Mouse (Mus musculus): ENCODE measurements around the gene Iscu.
"Not testable (repeated sequence)": the region's sequence is repeated elsewhere in the genome, so short reads cannot be mapped to it uniquely, and the experiment has no call there.

Iscu gene

DNA sequence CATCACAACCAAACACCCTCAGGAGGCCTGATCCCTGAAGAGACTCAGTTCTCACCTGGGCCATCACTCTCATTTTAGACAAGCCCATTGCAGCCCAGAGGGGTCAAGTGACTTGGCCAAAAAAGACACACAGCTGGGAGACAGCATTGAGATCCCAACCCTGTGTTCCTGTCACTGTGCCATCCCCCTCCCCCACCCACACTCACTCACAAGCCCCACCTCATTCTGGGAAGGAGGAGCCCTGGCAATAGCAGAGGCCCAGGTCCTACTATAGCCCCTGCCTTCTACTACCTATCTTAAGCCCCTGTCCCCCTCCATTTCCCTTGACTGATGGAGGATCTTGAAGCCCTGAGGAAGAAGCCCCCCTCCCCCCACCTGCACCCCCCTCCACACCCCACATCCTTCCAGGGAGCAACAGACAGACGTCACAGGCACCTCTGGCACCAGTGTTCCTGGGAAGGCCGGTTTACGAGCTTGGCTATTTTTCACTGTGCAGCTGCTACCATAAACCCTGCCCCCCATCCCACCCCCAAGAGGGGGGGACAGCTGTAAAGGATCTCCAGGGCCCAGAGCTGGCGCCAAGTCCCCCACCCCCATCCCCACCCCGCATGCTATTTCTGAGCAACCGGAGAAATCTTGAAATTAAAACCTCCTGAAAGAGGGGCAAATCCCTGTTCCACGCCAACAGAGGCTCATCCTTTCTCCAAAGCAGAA, 16.7 kb downstream of the Iscu start:
- no peak for DNase-seq (ENCODE audit: low spot score)

GRCm38 (mm10) chr5:113790453-113791196, 18.1 kb downstream of the Iscu start:
- DNase-seq (ENCODE audit: low spot score) = no peak

DNA sequence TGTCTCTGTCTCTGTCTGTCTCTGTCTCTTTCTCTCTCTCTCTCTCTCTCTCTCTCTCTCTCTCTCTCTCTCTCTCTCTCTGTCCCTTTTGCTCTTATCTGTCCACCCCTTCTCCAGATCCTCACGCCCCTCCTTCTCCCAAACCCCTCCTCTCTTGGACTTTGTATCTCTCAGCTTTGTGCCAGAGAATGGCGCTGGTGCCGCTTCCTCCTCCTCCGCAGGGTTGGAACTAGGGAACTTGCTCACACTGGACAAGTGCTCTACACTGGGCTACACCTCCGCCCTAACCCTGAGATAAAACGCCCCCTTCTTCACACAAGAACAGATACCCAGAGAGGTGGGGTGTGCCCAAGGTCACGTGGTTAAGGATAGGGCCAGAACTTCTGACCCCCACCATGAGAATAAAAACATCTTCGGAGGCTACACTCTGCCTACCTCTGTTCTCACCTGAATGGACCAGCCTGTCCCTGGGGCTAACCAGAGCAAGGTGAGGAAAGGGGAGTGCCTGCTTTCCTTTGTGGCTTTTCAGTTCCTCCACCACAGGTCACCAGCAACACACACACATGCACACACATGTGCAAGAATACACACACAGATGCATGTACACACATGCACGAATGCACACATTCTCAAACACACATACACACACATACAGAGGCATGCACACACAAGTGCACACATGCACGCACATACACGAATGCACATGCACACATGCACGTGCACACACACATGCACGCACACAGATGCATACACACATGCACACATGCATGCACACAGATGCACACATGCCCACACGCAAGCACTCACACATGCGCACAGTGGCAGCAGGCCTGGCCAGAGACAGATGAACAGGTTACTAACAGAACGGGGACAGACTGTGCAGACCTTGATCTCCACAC, 18.9 kb downstream of the Iscu start:
- no peak for DNase-seq (ENCODE audit: low spot score)

GRCm38 (mm10) chr5:113796401-113797148, 24.0 kb downstream of the Iscu start:
- DNase-seq (ENCODE audit: low spot score) = no peak

- no peak for DNase-seq (ENCODE audit: low spot score)
These were observed 24.8 kb downstream of the Iscu start for GRCm38 (mm10) chr5:113797149-113797882.

GRCm38 (mm10) chr5:113798525-113798924, 26.0 kb downstream of the Iscu start:
- DNase-seq (ENCODE audit: low spot score) = no peak

DNA sequence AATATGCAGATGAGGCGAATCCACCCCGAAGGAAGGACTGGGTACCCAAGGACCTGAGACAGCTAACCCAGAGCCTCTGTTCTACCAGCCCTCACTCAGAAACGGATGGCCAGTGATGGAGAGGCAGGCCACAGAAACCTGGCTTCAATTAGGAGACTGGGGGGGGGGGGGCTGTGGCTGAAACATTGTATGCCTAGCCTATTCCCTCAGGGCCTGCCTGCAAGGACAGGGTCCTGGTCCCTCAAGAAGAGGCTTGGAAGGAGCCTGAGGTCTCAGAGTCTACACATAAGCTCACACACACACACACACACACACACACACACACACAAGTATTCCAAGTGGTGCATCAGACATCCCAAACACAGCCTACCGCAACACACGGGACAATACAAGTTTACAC, 27.1 kb downstream of the Iscu start:
- no peak for DNase-seq (ENCODE audit: low spot score)

- DNase-seq (ENCODE audit: low spot score) = peak; percentile 38
These were observed 27.7 kb downstream of the Iscu start, which contains the start of gene Tmem119 for GRCm38 (mm10) chr5:113800280-113800679. Tmem119 (minus strand) TSS chr5:113800516.

DNA sequence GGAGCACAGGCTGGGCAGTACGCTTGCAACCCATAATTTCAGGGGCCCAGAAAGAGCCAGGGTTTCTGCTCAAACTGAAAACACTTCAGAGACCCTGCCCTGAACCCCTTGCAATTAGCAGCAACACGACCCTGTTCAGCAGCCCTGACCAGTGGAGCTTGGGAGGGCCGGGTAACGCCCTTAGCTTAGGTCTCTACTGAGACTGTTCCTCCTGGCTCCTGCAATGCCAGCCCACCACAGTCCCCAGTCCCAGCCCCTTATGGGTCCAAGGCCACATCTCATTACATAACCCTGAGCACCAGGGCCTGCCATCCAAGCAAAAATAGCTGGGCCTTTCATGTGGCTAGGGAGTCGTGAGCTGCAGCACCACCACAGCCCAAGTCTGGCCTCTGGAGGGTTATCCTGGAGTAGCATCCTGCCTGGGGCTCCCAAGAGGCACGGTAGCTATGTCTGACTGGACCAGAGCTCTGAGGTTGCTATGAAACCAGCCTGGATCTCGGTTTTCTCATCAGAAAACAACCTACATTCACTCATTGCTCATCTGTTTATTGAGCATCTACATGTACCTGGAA, 31.9 kb downstream of the Iscu start:
- DNase-seq (ENCODE audit: low spot score) = no peak

- DNase-seq (ENCODE audit: low spot score) = no peak
These were observed 32.8 kb downstream of the Iscu start for GRCm38 (mm10) chr5:113805301-113805700.

GRCm38 (mm10) chr5:113806414-113806813, 33.9 kb downstream of the Iscu start:
- DNase-seq (ENCODE audit: low spot score) = no peak

- DNase-seq (ENCODE audit: low spot score) = no peak
These were observed 35.2 kb downstream of the Iscu start for GRCm38 (mm10) chr5:113807712-113808111.

DNA sequence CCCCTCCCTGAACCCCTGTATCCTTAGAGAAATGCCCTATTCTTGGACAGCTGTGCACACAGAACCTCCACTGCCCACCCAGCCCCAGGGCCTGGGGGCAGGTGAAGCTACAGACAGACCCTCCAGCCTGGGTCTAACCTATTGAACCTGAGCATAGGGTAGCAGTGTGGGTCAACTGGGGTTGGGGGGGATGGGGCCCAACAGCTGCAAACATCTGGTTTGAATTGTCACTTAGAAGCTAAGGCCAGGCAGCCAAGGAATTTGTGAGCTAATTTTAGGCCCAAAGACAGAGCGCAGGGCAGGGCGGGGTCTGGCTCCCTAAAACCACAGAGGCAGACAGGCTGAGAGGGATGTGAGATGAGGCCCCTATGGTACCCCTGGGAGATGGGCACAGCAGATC, 35.6 kb downstream of the Iscu start:
- no peak for DNase-seq (ENCODE audit: low spot score)

DNA sequence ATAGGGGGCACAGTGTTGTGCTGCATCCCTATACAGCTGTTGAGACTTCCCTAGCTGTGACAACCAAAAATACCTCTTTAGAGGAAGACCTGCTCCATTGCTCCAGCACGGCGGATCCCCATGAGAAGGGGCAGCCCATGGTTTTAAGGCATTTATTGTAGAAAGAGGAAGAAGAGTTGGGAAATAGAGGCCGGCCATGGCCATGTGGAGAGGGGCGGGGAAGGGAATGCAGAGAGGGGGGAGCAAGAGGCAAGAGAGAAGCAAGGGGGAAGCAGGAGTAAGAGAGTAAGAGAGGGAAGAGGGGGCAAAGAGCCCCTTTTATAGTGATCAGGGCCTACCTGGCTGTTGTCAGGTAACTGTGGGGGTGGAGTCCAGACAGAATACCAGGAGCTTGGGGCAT, 37.6 kb downstream of the Iscu start:
- DNase-seq (ENCODE audit: low spot score) = no peak

DNA sequence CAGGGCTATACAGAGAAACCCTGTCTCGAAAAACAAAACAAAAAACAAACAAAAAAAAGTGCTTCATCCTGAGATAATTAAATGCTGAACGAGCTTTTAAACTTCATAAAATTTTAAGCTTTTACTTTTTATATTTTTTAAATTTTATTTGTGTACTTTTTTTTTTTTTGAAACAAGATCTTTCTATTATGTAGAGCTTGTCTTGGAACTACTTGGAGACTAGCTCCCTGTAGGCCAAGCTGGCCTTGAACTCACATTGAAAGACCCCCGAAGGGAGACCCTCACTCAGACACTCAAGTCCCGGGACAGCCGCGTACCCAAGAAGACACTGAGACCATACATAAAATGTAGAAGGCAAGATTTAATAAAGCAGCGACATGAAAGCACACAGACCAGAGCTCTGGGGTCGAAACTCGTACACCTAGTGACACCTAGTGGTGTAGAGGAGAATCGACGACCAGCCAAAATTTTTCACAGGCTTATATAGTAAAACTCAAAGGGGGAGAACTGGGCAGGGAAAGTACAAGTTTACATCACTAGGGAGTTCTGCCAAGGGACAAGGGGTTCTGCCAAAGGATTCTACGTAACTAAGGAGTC, 39.4 kb downstream of the Iscu start:
- DNase-seq (ENCODE audit: low spot score) = not testable (repeated sequence)

- DNase-seq (ENCODE audit: low spot score) = no peak
These were observed 40.1 kb downstream of the Iscu start for GRCm38 (mm10) chr5:113812638-113813037.

DNA sequence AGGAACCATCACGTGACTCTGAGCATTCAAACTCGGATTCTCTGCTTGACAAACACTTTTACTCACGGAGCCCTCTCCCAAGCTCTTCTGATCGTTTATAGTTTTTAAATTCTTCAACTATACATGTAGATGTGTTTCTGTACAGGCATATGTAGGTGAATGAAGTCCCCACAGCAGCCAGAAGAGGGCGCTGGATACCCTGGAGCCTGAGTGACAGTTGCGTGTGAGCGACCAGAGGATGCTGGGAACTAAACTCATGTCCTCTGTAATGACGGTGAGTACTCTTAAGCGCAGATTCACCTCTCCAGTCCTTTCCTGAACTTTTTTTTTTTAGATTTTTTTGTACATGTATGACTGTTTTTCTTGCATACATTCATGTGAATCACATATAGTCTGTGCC, 41.1 kb downstream of the Iscu start:
- DNase-seq (ENCODE audit: low spot score) = no peak

DNA sequence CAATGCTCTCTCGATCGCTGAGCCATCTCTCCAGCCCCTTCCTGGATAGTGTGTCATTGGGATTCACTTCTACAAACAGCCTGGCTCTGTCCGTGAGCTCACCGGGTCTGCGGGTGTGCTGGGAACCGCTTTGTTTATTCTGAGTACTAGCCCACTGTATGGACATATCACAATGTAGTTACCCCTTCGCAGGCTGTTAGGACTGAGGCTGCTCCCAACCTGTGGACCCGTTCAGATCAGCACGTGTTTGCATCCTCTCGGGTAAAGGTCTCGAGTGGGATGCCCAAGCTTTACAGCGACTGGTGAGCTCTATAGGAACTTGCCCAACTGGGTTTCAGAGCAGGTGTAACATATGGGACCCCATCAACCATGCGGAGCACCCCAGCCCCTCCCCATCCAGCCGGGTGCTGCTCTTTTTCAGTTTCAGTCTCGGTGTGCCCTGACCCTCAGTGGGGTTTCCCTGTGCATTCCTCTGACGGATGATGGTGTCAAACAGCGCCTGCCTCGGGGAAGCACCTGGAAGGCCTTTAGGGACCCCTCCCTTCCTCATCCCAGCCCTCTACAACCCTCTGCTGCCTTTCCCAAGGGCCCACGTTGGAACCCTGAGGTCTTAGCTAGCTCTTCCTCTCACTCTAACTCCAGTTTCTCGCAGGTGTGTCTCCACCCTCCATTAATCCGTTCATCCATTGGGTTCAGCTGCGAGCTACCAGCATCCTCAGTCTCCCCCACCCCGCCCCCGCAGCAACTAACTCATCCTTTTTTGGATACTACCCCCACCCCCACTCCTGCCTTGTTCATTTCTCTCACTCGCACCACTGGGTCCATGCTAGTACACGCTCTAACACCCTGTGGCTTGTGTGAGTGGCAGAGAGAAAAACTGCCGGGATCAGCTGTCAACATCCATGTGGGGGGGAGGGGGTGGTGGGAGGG, 41.8 kb downstream of the Iscu start:
- no peak for DNase-seq (ENCODE audit: low spot score)

DNA sequence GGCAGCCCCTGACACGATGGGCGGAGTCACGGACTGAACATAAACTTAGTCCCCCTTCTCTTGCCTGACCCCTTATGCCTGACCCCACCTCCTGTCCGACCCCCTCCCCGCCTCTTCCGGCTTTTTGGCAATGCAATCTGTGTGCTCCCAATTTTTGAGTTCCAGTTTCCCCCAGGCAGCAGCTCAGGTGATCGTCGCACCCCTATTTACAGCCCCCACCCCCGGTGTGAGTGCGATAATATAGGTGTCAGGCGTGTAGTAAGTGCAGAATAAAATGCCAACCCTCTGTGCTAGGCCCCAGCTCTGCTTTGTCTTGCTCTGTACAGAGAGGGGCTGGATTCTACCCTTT, 42.5 kb downstream of the Iscu start:
- DNase-seq (ENCODE audit: low spot score) = no peak

Data from testis, postnatal 14 days (tissue).